Mouse (Mus musculus): ENCODE data around the gene Prr18.
"Not testable (repeated sequence)": the region's sequence is repeated elsewhere in the genome, so short reads cannot be mapped to it uniquely, and the experiment has no call there.

The Prr18 gene

GRCm38 (mm10) chr17:8337159-8337558, at the start of gene Prr18:
Gene Prr18 (plus strand): TSS chr17:8337459.
- not testable (repeated sequence) for DNase-seq (ENCODE audit: low spot score)

DNA sequence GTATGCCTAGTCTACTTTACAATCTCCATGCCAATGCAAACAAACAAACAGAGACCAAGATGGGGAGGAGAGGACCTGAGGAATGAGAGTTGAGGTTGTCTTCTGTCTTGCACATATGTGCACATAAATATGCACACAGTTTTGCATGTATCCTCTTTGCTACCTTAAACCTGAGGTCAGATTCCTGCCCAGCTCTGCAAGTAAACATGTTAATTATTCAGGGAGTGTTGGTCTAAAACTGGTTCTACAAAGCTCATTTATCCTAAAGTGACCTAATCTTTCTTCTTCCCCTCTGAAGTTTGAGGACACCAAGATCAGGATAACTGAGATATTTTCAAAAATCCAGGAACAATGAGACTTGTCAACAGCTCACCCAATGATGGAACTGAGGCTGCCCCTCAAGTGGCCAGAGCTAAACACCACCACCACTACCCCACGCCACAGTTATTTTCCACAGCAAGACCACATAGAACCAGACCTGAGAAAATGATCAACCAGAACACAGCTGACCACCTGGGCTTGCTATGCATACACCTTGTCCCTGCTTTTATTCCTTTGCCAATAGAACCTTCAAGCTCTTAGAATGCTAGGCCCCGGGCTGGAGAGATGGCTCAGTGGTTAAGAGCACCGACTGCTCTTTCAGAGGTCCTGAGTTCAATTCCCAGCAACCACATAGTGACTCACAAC, 47.1 kb upstream of the Prr18 start:
- no peak for DNase-seq (ENCODE audit: low spot score)

- no peak for DNase-seq (ENCODE audit: low spot score)
Measured at GRCm38 (mm10) chr17:8290736-8291135, 46.5 kb upstream of the Prr18 start.

GRCm38 (mm10) chr17:8295825-8296224, 41.4 kb upstream of the Prr18 start:
- no peak for DNase-seq (ENCODE audit: low spot score)

- no peak for DNase-seq (ENCODE audit: low spot score)
Measured at GRCm38 (mm10) chr17:8296313-8296844, 40.9 kb upstream of the Prr18 start.

DNA sequence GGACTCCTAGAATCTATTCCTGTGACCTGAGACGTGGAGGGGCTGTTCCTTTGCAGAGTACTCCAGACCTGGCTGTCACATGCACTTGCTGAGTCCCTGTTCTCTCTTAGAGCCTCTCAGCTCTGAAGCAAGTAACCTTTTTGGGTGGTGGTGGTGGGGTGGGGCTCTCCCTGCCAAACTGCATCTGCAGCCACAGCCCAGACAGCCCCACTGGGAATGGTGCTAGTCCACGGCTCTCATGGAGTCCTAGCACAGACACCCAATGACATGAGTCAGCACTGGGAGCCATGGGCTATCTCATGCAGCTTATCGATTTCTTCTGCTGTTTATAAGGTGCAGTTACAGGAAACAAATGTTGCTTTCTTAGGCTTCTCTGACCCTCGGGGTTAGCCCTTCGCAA, 39.5 kb upstream of the Prr18 start:
- DNase-seq (ENCODE audit: low spot score): no peak

- no peak for DNase-seq (ENCODE audit: low spot score)
Measured at GRCm38 (mm10) chr17:8298281-8298680, 39.0 kb upstream of the Prr18 start.

DNA sequence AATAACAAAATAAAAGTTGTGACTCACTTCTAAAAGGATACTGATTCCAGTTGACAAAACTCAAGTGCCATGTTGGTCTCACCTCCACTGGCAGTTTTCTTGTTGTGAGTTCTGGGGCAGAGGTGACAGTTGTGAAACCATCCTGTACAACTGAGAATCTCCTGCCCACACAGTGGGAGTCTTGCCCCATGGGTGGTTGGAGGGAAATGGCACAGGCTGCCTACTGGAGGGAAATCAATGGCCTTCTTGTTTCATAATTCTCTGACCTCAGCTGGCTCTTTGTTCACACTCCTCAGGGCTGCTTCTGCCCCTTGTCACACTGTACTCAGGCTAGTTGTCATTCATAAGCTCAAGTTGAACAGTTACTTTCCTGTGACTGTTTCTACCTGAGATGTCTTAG, 37.7 kb upstream of the Prr18 start:
- DNase-seq (ENCODE audit: low spot score): no peak

DNA sequence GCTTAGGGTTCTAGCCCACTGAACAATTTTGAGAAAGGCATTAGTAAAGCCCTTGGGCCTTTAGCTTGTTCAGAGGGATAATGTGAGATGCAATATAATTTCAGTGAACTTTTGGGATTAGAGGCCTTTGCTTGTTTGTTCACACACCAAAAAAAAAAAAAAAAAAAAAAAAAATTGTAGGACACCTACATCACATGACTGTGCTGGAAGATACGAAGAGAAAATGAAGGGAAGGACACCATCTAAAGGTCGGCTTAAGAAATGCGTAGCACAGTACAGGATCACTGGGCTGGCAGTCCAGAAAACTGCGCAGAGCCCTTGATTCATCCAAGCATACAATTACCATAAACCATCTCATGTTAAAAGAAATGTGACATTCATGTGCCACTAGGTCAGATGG, 35.7 kb upstream of the Prr18 start:
- no peak for DNase-seq (ENCODE audit: low spot score)

DNA sequence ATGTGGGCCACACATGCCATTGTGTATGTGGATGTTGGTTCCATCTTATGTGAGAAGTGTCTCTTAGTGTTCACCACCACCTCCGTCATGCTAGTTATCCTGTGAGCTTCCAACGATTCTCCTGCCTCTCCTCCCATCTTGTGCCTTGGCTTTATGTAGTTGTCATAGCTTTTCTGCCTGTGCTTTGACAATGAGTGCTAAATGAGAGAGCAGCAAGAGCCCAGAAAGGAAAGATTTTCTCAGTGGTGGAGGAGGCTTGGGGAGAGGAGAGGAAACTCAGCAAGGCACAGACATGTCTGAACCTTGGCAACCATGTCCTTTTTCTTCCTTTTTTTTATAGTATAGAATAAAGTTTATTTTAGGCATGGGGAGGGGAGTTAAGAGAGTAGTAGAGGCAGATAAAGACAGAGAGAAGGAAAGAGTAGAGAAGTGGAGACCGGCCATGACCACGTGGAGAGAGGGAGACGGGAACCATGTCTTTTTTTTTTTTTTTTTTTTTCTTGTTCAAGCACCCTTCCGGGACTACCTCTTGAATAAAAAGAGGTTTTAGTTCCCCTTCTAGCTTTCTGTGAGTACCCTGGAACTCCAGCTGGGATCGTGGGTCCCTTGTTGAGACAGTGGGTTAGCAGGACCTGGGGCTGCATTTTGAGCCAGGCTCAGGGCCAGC, 34.4 kb upstream of the Prr18 start:
- DNase-seq (ENCODE audit: low spot score): no peak

DNA sequence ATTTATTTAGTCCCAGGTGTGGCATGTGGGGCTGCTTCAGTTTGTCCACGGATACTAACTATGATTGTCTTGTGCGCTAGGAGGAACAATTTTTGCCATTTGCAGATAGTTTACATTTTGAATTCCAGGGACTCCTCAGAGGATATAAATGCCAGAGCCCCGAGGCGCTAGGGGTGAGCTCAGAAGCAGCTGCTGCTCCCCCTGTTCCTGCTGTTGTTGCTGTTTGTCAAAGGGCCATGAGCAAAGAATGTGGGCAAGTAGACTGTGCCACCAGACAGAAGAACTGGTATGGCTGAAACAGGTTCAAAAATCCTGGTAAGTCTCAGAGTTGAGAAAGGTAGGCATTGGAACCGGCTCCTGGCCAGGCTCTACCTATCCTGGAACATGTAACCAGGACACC, 33.6 kb upstream of the Prr18 start:
- DNase-seq (ENCODE audit: low spot score): no peak

DNA sequence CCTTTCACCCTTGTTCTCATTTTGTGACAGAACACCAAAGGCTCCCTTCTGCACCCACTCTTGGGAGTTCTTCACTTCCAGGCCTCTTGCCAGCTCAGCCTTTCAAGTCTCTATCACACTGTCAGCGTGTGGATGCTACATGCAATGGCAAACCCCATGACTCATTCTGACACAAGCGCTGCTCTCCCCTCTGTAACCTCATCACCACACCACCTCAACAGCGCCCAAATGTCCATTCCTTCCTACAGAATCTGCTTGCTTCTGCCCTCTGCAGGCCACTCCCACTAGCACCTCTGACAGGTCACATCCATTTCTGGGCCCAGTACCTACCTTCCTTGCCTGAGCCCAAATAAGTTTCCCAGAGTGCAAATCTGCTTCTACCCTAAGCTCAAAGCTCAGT, 31.5 kb upstream of the Prr18 start:
- no peak for DNase-seq (ENCODE audit: low spot score)

GRCm38 (mm10) chr17:8310838-8311614, 26.2 kb upstream of the Prr18 start, which contains the start of gene Sft2d1:
Gene Sft2d1 (plus strand): TSS chr17:8311102.
- DNase-seq (ENCODE audit: low spot score): peak; percentile 97

GRCm38 (mm10) chr17:8311751-8312150, 25.5 kb upstream of the Prr18 start:
- no peak for DNase-seq (ENCODE audit: low spot score)

DNA sequence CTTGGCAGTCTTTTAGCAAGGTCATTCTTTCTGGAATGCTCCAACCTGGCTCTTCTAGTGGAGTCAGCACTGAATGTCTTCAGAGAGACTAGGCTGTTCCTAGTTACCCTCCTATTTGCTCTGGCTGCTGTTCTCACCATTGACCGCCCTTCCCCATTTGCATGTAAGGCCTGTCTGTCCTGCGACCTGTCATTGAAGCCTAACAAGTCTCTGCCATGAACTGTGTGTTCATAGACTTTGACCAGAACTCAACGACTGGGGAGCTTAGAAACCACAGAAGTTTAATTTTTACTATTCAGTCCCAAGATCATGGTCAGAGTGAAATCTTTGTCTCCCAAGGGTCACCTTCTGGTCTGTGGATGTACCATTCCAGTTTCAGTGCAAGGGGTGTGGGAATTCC, 23.3 kb upstream of the Prr18 start:
- no peak for DNase-seq (ENCODE audit: low spot score)

DNA sequence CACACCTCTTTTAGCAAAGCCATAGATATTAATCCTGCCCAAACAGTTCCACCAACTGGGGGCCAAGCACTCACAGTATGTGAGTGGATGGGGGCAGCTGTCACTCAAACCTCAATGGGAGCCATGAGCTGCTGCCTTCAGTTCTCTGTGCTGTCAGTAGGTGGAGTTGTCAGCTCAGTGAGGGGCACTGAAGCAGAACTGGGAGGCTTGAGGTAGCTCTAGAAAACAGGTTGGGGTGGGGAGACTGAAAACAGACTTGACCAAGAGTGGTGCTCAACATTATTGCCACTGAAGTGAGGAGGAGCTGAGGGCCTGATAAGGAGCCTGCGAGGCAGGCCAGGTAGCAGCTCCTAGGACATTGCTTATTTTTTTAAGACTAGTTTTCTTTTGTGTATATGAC, 21.0 kb upstream of the Prr18 start:
- DNase-seq (ENCODE audit: low spot score): no peak

DNA sequence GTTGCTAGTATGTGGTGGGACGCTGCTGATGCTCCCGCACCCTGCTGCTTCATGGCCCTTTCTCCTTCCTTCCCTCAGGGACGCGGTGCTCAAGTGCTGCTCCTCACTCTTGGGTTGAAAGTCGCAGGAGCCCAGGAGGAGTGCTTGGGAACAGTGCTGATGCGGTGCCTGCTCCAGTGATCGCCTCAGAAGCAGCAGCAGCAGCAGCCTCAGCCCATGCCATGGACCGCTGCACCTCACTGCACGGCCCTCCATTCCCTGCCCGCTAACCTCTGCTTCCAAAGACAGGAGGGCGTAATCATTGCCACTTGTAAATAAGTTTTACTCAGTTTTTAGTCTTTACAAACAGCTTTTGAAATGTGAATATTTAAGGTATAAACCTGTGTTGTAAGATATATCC, 10.4 kb upstream of the Prr18 start:
- DNase-seq (ENCODE audit: low spot score): not testable (repeated sequence)

GRCm38 (mm10) chr17:8328511-8329174, 8.6 kb upstream of the Prr18 start:
- no peak for DNase-seq (ENCODE audit: low spot score)

GRCm38 (mm10) chr17:8330602-8331001, 6.7 kb upstream of the Prr18 start:
- no peak for DNase-seq (ENCODE audit: low spot score)

DNA sequence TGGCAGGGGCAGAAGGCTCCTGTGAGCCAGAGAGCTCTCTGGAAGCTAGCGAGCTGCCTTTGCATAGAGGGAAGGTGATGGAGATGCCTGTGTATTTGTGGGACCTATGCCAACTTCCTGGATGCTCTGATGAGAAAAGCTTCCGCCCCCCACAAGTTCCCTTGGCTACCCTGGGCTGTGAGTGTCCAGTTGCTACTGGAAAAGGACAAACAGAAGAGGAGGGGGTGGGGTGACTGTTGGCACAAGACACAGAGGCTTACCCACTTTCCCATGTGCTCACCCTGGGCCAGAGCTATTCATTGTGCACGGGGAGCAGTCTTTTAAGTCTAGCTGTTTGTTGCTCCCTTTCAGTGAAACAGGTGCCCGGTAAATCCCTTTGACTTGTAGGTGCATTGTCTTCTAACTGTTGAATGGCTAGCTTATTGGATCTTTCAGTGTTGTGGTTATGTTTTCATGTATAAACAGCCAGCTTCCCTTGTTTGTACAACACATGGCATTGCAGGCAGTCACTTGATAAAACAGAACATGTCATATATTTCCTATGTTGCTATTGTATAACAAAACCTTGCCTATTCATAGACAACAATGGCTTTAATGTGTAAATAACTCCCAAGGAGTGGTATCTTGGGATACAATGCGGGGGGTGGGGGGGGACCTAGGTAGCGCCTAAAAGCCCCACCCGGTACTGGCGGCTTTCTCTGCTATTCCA, 2.6 kb downstream of the Prr18 start:
- DNase-seq (ENCODE audit: low spot score): no peak
